Mouse (Mus musculus): ENCODE results near the gene Unc80.

Gene Unc80

GRCm38 (mm10) chr1:66617188-66617587, 149.0 kb downstream of the Unc80 start:
- in situ Hi-C loops (cut with MboI, MseI): no loop called here

GRCm38 (mm10) chr1:66638177-66638576, 170.0 kb downstream of the Unc80 start:
- in situ Hi-C loops (cut with MboI, MseI): no loop called here

- in situ Hi-C loops (cut with MboI, MseI): no loop called here
Observed at GRCm38 (mm10) chr1:66646894-66647293, 178.7 kb downstream of the Unc80 start.

GRCm38 (mm10) chr1:66649568-66649967, 181.4 kb downstream of the Unc80 start:
- in situ Hi-C loops (cut with MboI, MseI): no loop called here

GRCm38 (mm10) chr1:66650006-66650405, 181.8 kb downstream of the Unc80 start:
- in situ Hi-C loops (cut with MboI, MseI): loop anchor here in 1 of 2 experiments (25.0 kb wide), 1 partner anchor 1338 kb away; no protein-coding TSS in a partner anchor

- in situ Hi-C loops (cut with MboI, MseI): loop anchor here in 1 of 2 experiments (25.0 kb wide), 1 partner anchor 1343 kb away; no protein-coding TSS in a partner anchor
Observed at GRCm38 (mm10) chr1:66655119-66655746, 187.1 kb downstream of the Unc80 start.

GRCm38 (mm10) chr1:66655747-66656119, 187.6 kb downstream of the Unc80 start:
- in situ Hi-C loops (cut with MboI, MseI): loop anchor here in 1 of 2 experiments (25.0 kb wide), 1 partner anchor 1343 kb away; no protein-coding TSS in a partner anchor

GRCm38 (mm10) chr1:66671475-66671874, 203.3 kb downstream of the Unc80 start:
- in situ Hi-C loops (cut with MboI, MseI): loop anchor here in 1 of 2 experiments (25.0 kb wide), 1 partner anchor 1359 kb away; no protein-coding TSS in a partner anchor

- in situ Hi-C loops (cut with MboI, MseI): loop anchor here in 1 of 2 experiments (25.0 kb wide), 1 partner anchor 1361 kb away; no protein-coding TSS in a partner anchor
Observed at GRCm38 (mm10) chr1:66672812-66673211, 204.6 kb downstream of the Unc80 start.

GRCm38 (mm10) chr1:66677928-66678327, 209.8 kb downstream of the Unc80 start:
- in situ Hi-C loops (cut with MboI, MseI): no loop called here

- in situ Hi-C loops (cut with MboI, MseI): no loop called here
Observed at GRCm38 (mm10) chr1:66678662-66679061, 210.5 kb downstream of the Unc80 start.

- in situ Hi-C loops (cut with MboI, MseI): no loop called here
Observed at GRCm38 (mm10) chr1:66682974-66683373, 214.8 kb downstream of the Unc80 start.

- in situ Hi-C loops (cut with MboI, MseI): no loop called here
Observed at GRCm38 (mm10) chr1:66691772-66692171, 223.6 kb downstream of the Unc80 start.

GRCm38 (mm10) chr1:66692308-66692707, 224.1 kb downstream of the Unc80 start:
- in situ Hi-C loops (cut with MboI, MseI): no loop called here

- in situ Hi-C loops (cut with MboI, MseI): no loop called here
Observed at GRCm38 (mm10) chr1:66692780-66693392, 224.7 kb downstream of the Unc80 start.

- in situ Hi-C loops (cut with MboI, MseI): no loop called here
Observed at GRCm38 (mm10) chr1:66694266-66694665, 226.1 kb downstream of the Unc80 start.

- in situ Hi-C loops (cut with MboI, MseI): no loop called here
Observed at GRCm38 (mm10) chr1:66695296-66695695, 227.1 kb downstream of the Unc80 start.

- in situ Hi-C loops (cut with MboI, MseI): loop anchor here in 1 of 2 experiments (10.0 kb wide), 1 partner anchor 1505 kb away; no protein-coding TSS in a partner anchor
Observed at GRCm38 (mm10) chr1:66699630-66700029, 231.5 kb downstream of the Unc80 start.

GRCm38 (mm10) chr1:66700149-66700692, 232.1 kb downstream of the Unc80 start:
- in situ Hi-C loops (cut with MboI, MseI): loop anchor here in 1 of 2 experiments (10.0 kb wide), 1 partner anchor 1505 kb away; no protein-coding TSS in a partner anchor

- in situ Hi-C loops (cut with MboI, MseI): loop anchor here in 1 of 2 experiments (10.0 kb wide), 1 partner anchor 1506 kb away; no protein-coding TSS in a partner anchor
Observed at GRCm38 (mm10) chr1:66700693-66701575, 232.8 kb downstream of the Unc80 start, which contains the start of gene Rpe. Gene Rpe (plus strand): TSS chr1:66700831.

GRCm38 (mm10) chr1:66701576-66701940, 233.4 kb downstream of the Unc80 start:
- in situ Hi-C loops (cut with MboI, MseI): loop anchor here in 1 of 2 experiments (10.0 kb wide), 1 partner anchor 1507 kb away; no protein-coding TSS in a partner anchor

Measured in T-helper 17 cell (primary cell).